Mouse (Mus musculus) testis, postnatal 14 days (tissue): ENCODE data around the gene Aff3.

Experiments
- DNase-seq: peaks from one replicate; pipeline ENCODE4 v3.0.0; 2021; ENCODE audit warnings: low spot score

Gene Aff3

DNA sequence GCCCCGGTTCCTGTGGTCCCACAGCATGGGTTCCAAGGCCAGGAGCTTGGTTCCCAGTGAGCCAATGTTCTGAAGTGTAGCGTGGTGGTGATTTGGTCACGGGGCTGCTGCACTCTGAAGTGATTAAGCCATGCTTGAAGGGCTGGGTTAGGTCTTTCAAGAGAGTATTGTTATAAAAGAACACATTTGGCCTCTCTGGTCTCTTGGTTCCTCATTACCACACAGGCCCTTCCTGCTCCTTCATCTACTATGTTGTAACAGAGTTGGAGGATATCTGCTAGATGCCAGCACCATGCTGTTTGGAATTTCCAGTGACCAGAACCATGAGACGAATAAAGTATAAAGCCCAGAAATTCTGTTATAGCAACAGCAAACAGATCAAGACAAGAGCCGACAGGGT lies 431.6 kb downstream of the Aff3 start:
- DNase-seq, result no peak

- DNase-seq, result no peak
Measured at GRCm38 (mm10) chr1:38230041-38230440, 434.7 kb downstream of the Aff3 start.

- DNase-seq, result no peak
Measured at GRCm38 (mm10) chr1:38228806-38229205, 435.9 kb downstream of the Aff3 start.

GRCm38 (mm10) chr1:38225166-38225565 lies 439.6 kb downstream of the Aff3 start:
- no peak for DNase-seq

- DNase-seq, result no peak
Measured at GRCm38 (mm10) chr1:38222160-38222559, 442.6 kb downstream of the Aff3 start.

DNA sequence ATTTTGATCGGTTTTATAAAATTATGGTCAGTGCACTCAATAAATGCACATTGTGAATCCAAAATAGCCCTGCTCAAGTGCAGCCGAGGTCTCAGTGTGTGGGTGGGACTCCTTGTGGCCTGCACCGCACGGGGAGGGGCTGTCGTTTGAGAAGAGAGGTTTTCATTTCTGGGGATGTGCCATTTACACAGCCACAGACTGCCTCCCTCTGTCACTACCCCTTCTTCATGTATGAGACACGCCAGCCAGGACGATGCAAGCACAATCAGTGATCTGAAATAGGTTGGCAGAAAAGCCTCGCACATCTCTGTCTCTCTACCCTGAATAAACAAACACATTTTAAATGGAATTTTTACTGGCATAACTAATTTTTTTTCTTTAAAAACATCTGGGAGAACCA lies 443.3 kb downstream of the Aff3 start:
- no peak for DNase-seq

- peak; percentile 31 for DNase-seq
Measured at GRCm38 (mm10) chr1:38217912-38218795, 446.6 kb downstream of the Aff3 start.

DNA sequence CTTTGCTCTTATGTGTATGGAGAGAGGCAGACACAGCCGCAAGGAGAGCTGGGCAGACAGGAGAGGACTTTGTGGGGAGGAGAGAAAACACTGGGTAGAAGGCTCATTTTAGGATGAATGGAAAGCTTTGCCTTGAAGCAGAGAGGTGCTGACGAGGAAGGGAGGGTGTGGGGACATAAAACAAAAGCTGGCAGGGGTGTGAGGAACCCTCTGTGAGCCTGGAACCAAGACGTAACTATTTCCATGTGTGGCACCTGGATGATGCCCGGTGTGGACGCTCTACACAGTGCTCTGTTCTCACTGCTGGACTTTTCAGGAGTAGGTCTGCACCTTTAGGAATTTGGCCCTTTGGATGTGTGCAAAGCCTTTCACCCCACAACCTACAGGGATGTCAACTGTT lies 447.7 kb downstream of the Aff3 start:
- no peak for DNase-seq

- DNase-seq, result no peak
Measured at GRCm38 (mm10) chr1:38213377-38213776, 451.4 kb downstream of the Aff3 start.

DNA sequence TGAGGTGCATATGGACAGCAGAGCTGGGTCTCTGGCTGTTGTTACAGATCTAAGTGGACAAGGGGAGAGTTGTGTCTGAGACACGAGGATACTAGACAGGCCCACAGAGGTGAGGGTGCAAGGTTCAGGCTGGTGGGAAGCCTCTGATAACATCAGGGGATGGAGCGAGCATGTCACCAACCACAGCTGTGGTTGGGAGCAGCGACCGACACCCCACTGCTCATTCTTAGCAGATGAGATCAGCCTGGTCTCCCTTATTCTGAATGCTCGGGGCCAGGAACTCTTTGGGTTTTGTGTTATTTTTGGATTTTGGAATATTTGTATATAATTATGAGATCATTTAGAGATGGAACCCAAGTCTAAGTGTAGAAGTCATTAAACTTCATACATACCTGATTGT lies 452.4 kb downstream of the Aff3 start:
- DNase-seq, result no peak

- no peak for DNase-seq
Measured at GRCm38 (mm10) chr1:38202475-38203183, 462.1 kb downstream of the Aff3 start.

- DNase-seq, result no peak
Measured at GRCm38 (mm10) chr1:38201796-38202195, 463.0 kb downstream of the Aff3 start.

- DNase-seq, result no peak
Measured at GRCm38 (mm10) chr1:38199669-38200635, 464.8 kb downstream of the Aff3 start.

- no peak for DNase-seq
Measured at GRCm38 (mm10) chr1:38198393-38199029, 466.2 kb downstream of the Aff3 start.

DNA sequence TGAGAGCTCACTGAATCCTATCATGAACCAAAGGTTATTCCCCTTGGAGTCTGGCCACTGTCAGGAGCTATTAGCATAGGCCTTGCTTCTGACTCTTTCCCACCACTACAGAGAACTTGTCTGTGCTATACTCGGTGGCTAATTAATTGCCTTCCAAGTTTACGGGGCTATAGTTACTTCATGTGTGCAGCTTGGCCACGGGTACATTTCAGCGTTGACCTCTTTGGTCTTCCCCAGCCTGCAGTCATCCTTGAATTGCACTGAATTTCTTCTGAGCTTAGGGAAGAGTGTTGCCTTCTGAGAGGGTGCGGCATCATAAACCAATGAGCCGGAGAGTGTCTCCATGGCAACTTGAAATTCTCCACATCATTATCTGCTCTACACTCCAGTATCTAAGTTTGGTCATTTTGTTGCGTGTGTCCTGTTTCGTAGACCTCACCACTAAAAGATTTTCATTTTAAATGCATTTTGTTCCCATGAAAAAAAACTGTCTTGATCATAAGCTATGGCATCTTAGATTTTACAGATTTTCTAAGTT lies 467.5 kb downstream of the Aff3 start:
- no peak for DNase-seq

DNA sequence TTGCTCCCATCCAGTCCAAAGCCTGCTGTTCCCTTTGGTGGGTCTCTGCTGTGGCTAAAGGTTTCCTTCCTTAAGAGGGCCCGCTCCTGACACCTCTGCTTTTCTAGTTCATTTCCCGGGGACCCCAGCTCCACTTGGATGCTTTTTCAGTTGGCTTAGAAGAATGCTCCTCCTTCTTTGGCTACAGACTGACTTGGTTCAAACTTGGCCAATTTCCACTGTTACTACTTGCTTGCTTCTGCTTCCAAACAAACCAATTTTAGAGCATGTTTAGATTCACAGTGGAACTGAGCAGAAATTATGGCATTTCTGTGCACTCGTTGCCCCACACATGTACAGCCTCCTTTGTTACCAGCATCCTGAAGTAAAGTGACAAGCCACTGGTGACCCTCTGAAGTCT lies 469.0 kb downstream of the Aff3 start:
- no peak for DNase-seq

- no peak for DNase-seq
Measured at GRCm38 (mm10) chr1:38186227-38186545, 478.6 kb downstream of the Aff3 start.

- DNase-seq, result peak; percentile 42
Measured at GRCm38 (mm10) chr1:38185517-38186226, 479.1 kb downstream of the Aff3 start.

DNA sequence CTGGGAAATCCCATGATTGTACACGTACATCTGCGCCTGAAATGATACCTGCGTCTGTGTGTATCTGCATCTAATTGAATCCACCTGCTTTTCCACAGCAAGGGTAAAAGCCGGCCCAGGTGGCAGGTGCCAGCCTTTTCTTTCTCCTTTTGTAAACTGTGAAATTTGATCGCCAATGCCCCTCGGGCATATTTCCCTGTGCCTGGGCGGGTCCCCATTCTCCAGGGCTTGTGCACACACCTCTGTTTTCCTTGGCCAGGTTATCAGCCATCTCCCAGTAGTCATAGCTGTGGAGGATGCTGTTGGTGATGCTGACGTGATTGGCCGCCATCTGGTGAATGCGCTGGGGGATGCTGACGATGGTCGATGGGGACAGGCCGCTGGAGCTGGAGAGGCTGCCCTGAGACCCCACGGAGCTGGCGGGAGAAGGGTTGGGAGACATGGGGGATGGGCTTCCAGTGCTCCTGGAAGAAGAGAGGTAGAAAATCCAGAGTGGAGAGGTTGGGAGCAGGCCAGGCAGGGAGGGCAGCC lies 483.7 kb downstream of the Aff3 start:
- no peak for DNase-seq

GRCm38 (mm10) chr1:38178929-38179328 lies 485.8 kb downstream of the Aff3 start:
- no peak for DNase-seq

DNA sequence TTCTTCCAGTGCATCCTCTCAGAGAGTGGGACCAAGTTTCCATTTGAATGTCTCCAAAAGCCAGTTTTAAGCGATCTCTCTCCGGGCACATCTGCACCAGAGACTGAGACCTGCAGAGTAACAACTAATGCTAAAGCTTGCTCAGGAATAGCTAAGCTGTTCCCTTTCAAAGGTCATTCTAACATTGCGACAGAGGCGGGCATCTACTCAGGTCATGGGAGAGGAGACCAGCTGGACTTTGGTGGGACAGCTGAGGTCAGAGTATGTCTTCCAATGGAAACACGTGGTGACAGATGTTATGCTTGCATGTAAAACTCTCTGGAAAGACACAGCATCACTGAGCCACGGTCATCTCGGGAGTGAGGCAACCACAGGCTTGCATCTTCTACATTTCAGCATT lies 488.7 kb downstream of the Aff3 start:
- no peak for DNase-seq
